Mouse (Mus musculus): ENCODE data around the gene Mfsd4b3.

DNA sequence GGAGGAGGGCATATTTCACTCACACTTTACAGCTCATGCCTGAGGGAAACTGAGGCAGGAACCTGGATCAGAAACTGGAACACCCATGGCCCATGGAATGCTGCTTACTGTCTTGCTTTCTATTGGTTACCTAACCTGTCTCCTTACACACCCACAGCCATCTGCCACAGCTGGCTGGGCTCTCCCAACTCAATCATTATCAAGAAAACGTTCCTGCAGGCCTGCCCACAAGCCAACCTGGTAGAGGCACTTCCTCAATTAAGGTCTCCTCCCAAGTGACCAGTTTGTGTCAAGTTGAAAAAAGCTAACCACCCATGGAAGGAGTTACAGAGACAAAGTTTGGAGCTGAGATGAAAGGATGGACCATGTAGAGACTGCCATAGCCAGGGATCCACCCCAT lies 2.0 kb upstream of the Mfsd4b3 start:
- no peak for TF ChIP-seq CTCF (IDR thresholded peaks at IDR 0.05; ENCODE audit: borderline replicate concordance, extremely low read depth, insufficient read depth, insufficient read length)
- TF ChIP-seq POLR2A (IDR thresholded peaks at IDR 0.05; ENCODE audit: borderline replicate concordance, extremely low read depth, insufficient read depth, insufficient read length, poor library complexity, severe bottlenecking) = no peak

Data from brain, embryonic 14.5 days (tissue).